Mouse (Mus musculus) heart, embryonic 14.5 days (tissue): ENCODE results near the gene Slc39a1. TPM values are rescaled to one million over a fixed set of nuclear protein-coding genes. Genes with fewer than 3 reads are reported as not detected.

ENCODE experiments used
- ATAC-seq: fragments of 200-750 bp; cut with Nextera tagmentation; 2 replicates; pipeline ENCODE4 v1.8.0; 2017; ENCODE audit warnings: low read depth, moderate TSS enrichment; ENCODE audit not compliant: insufficient number of reproducible peaks, insufficient read depth, low FRiP score
- H3K27ac ChIP-seq, 2 experiments: fragments of 200-500 bp in 1 of 2; fragments of 300-500 bp in 1 of 2; sonication (generic) in 1 of 2; replicated peaks in 1 of 2; 2 replicates each; pipeline ENCODE4 v1.5.1; 2012 to 2014; ENCODE audit warnings: low read depth in 2 of 2, low read length in 2 of 2, control low read depth in 1 of 2, mild to moderate bottlenecking in 1 of 2, mixed read lengths in 1 of 2; ENCODE audit not compliant: control insufficient read depth in 1 of 2, insufficient read depth in 1 of 2
- H3K27me3 ChIP-seq: fragments of 300-500 bp; sonication (generic); 2 replicates; pipeline ENCODE4 v1.6.1; 2014; ENCODE audit warnings: mild to moderate bottlenecking, low read length, control low read depth; ENCODE audit not compliant: control insufficient read depth, insufficient read depth
- H3K36me3 ChIP-seq: fragments of 300-500 bp; sonication (generic); 2 replicates; pipeline ENCODE4 v1.6.1; 2014; ENCODE audit warnings: mild to moderate bottlenecking, control low read depth, low read length, mixed read lengths; ENCODE audit not compliant: control insufficient read depth, insufficient read depth
- H3K4me1 ChIP-seq, 2 experiments: fragments of 200-500 bp in 1 of 2; fragments of 300-500 bp in 1 of 2; sonication (generic) in 1 of 2; 2 replicates each; pipeline ENCODE4 v1.6.1; 2012 to 2014; ENCODE audit warnings: low read length in 2 of 2, control low read depth in 1 of 2, mixed read lengths in 1 of 2; ENCODE audit not compliant: control insufficient read depth in 2 of 2, insufficient read depth in 2 of 2
- H3K4me2 ChIP-seq: fragments of 300-500 bp; sonication (generic); 2 replicates; pipeline ENCODE4 v1.6.1; 2014; ENCODE audit warnings: mild to moderate bottlenecking, low read length
- H3K4me3 ChIP-seq, 2 experiments: fragments of 200-500 bp in 1 of 2; fragments of 300-500 bp in 1 of 2; sonication (generic) in 1 of 2; 2 replicates each; pipeline ENCODE4 v1.5.1; 2012 to 2014; ENCODE audit warnings: low read length in 2 of 2, mild to moderate bottlenecking in 2 of 2, control low read depth in 1 of 2, low read depth in 1 of 2, moderate library complexity in 1 of 2; ENCODE audit not compliant: control insufficient read depth in 1 of 2, insufficient read depth in 1 of 2
- H3K9ac ChIP-seq: fragments of 300-500 bp; sonication (generic); 2 replicates; pipeline ENCODE4 v1.6.1; 2014; ENCODE audit warnings: mild to moderate bottlenecking, low read length
- H3K9me3 ChIP-seq: fragments of 300-500 bp; sonication (generic); 2 replicates; pipeline ENCODE4 v1.6.1; 2016; ENCODE audit warnings: low read length, control low read depth; ENCODE audit not compliant: control insufficient read depth
- WGBS: fragments of 180-500 bp; shearing (Covaris S2); extraction: QIAGEN DNeasy Blood & Tissue Kit; methylation state at CpG from one replicate; pipeline ENCODE4 v1.1.7; 2014; 5-methylcytosine and 5-hydroxymethylcytosine counted together
- polyA plus RNA-seq: library from polyadenylated mRNA; unstranded; fragments of >200 nt; fragmentation: Nextera tagmentation; extraction: Ambion mirVana; gene quantifications from 2 replicates; pipeline ENCODE4 v1.2.1, GENCODE M21; 2014

Slc39a1 gene
- polyA plus RNA-seq, 1 experiment from 2014 or later = 88.2 TPM

- H3K4me1 ChIP-seq = peaks cover 7 to 15% of the 10 kb centered on the region in 2 experiments
- ATAC-seq = no peak
- H3K36me3 ChIP-seq = peaks cover 61% of the 10 kb centered on the region
- H3K4me2 ChIP-seq = no peak overlapping the region
- no peaks in the 10 kb centered on the region for H3K27me3 ChIP-seq
- WGBS = 92% methylated on average over 5 of the region's 5 CpGs
- H3K27ac ChIP-seq = no peak overlapping the region
- H3K4me3 ChIP-seq = no peak overlapping the region
- no peak overlapping the region for H3K9ac ChIP-seq
- no peaks in the 10 kb centered on the region for H3K9me3 ChIP-seq
These were observed 15.3 kb downstream of the Slc39a1 start for GRCm38 (mm10) chr3:90263121-90263771.

GRCm38 (mm10) chr3:90264687-90265033 lies 16.7 kb downstream of the Slc39a1 start:
- 33% methylated on average over 10 of the region's 10 CpGs for WGBS
- Histone ChIP-seq H3K9ac (peak overlapping the region; percentile 95), H3K4me2 (peak overlapping the region; percentile 91), H3K4me3 (peak overlapping the region; percentile 2 to 94; a peak in 2 of 4 replicates), H3K9me3 (no peaks in the 10 kb centered on the region), H3K27ac (peak overlapping the region; percentile 7 to 100; a peak in 2 of 4 replicates), H3K4me1 (peaks cover 7 to 15% of the 10 kb centered on the region in 2 experiments), H3K27me3 (no peaks in the 10 kb centered on the region), H3K36me3 (peaks cover 59% of the 10 kb centered on the region)
- no peak for ATAC-seq

GRCm38 (mm10) chr3:90265034-90265931 lies 17.3 kb downstream of the Slc39a1 start, which contains the start of gene Dennd4b:
Gene Dennd4b, plus strand, starts transcription at chr3:90265185.
- Histone ChIP-seq H3K9me3 (no peaks in the 10 kb centered on the region), H3K36me3 (peaks cover 58% of the 10 kb centered on the region), H3K4me1 (peaks cover 7 to 15% of the 10 kb centered on the region in 2 experiments), H3K27me3 (no peaks in the 10 kb centered on the region), H3K27ac (peak within 1 kb of the TSS; percentile 98 to 100), H3K9ac (peak within 1 kb of the TSS; percentile 95), H3K4me3 (peak within 1 kb of the TSS; percentile 84 to 94), H3K4me2 (peak within 1 kb of the TSS; percentile 91)
- ATAC-seq = peak; percentile 88
- WGBS = under 1% methylated on average over 72 of the region's 87 CpGs

DNA sequence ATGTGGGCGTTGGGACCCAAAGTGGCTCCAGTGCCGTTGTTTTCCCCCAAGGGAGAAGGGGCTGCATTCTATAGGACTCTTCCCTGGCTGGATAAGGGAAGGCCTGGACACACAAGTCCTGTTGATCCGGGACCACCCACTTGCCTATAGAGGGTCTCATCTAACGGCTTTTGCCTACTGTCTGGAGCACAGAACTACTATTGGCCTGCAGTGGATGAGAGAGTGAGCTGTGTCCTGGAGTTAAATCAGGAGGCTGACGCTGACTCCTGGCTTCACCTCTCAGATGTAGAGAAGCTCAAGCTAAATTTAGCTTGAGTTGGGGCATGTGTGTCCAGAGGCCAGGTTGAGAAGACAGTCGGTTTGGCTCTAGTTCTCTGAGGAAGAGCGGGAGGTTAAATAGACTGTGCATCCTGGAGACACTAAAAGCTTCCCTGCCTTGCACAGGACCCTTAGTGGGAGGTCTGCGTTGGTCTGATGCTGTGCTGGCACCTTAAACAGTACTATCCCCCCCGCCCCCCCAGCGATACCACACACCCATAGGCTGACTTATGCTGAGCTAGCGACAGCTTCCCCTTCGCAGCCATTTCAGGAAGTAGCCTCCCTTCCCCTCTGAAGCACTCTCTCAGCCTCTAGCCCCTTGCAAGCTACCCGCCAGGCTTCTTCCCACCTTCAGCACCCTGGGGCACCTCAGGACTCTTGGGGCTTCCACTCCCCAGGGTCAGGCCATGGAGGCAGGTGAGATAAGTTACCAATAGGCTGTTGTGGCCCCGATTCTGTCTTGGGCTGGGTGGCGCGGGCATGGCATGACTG lies 18.2 kb downstream of the Slc39a1 start:
- peak overlapping the region; percentile 91 for H3K4me2 ChIP-seq
- 14% methylated on average over 16 of the region's 16 CpGs for WGBS
- no peaks in the 10 kb centered on the region for H3K27me3 ChIP-seq
- H3K4me3 ChIP-seq = peak overlapping the region; percentile 84 to 94
- peak overlapping the region; percentile 95 for H3K9ac ChIP-seq
- H3K36me3 ChIP-seq = peaks cover 58% of the 10 kb centered on the region
- H3K27ac ChIP-seq = peak overlapping the region; percentile 98 to 100
- peaks cover 7 to 15% of the 10 kb centered on the region in 2 experiments for H3K4me1 ChIP-seq
- no peaks in the 10 kb centered on the region for H3K9me3 ChIP-seq
- ATAC-seq = peak; percentile 28

DNA sequence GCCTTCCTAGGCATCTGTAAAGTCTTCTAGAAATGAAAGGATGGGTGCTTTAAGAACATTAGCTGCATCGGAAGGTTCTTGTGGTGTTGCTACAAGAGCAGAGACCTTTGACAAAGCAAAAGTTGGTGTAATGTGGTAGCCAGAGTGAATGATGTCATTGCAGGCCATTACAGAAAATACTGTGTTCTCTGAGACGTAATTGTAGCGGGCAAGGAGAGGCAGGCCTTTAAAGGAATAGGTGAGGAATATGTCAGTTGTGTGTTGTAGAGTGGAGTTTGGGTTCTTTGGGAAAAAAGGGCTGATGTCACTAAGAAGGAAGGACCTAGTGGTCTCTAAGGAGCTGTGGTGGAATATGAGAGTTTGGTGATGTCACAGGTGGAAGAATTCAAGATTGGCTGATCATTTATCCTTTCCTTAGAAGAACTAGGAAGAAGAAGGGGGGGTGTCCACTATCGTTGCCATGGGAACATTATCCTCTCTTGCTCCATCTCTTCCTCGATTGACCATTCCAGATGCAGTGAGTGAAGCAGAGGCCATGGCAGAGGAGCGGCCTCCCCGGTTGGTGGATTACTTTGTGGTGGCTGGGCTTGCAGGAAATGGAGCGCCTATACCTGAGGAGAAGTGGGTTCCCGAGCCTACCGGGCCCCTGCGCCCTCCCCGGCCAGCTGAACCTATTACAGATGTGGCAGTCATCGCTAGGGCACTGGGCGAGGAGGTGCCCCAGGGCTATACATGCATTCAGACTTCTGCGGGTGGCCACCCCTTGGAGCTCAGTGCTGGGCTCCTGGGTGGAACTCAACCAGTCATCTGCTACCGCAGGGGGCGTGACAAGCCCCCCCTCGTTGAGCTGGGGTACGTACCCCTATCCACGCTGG lies 19.2 kb downstream of the Slc39a1 start:
- peaks cover 7 to 15% of the 10 kb centered on the region in 2 experiments for H3K4me1 ChIP-seq
- H3K27me3 ChIP-seq = no peaks in the 10 kb centered on the region
- WGBS = 94% methylated on average over 20 of the region's 20 CpGs
- H3K4me2 ChIP-seq = peak overlapping the region; percentile 91
- no peaks in the 10 kb centered on the region for H3K9me3 ChIP-seq
- H3K9ac ChIP-seq = peak overlapping the region; percentile 95
- H3K27ac ChIP-seq = peak overlapping the region; percentile 98 to 100
- peak overlapping the region in 1 of 2 experiments; percentile 94; a peak in 2 of 4 replicates for H3K4me3 ChIP-seq
- peaks cover 58% of the 10 kb centered on the region for H3K36me3 ChIP-seq
- no peak for ATAC-seq

GRCm38 (mm10) chr3:90268190-90268589 lies 20.2 kb downstream of the Slc39a1 start:
- Histone ChIP-seq H3K36me3 (peaks cover 58% of the 10 kb centered on the region), H3K4me2 (no peak overlapping the region), H3K4me3 (no peak overlapping the region), H3K9me3 (no peaks in the 10 kb centered on the region), H3K27me3 (no peaks in the 10 kb centered on the region), H3K4me1 (peaks cover 7 to 15% of the 10 kb centered on the region in 2 experiments), H3K9ac (no peak overlapping the region), H3K27ac (no peak overlapping the region)
- no peak for ATAC-seq
- 96% methylated on average over 11 of the region's 11 CpGs for WGBS
